Mouse (Mus musculus): ENCODE measurements around the gene Gm10184.
"Not testable (repeated sequence)": the region's sequence is repeated elsewhere in the genome, so short reads cannot be mapped to it uniquely, and the experiment has no call there.

Gene Gm10184

GRCm38 (mm10) chr17:89910349-89910748 lies at the start of gene Gm10184:
Gene Gm10184 (minus strand): TSS chr17:89910449.
- no peak for DNase-seq

DNA sequence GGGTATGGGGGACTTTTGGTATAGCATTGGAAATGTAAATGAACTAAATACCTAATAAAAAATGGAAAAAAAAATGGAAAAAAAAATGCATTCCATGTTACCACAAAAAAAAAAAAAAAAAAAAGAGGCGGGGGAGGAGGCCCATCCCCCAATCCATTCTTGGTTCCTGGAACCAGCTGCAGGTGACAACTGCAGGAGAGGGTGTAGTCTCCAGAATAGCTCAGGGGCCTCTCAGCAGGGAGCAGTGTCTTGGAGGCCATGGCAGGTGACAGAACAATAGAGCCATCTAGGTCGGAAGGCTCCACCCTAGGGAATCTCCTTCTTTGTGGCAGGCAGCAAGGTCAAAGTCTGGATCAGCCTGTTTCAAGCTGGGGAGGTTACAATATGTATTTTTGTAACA lies 23.7 kb upstream of the Gm10184 start:
- DNase-seq: no peak

DNA sequence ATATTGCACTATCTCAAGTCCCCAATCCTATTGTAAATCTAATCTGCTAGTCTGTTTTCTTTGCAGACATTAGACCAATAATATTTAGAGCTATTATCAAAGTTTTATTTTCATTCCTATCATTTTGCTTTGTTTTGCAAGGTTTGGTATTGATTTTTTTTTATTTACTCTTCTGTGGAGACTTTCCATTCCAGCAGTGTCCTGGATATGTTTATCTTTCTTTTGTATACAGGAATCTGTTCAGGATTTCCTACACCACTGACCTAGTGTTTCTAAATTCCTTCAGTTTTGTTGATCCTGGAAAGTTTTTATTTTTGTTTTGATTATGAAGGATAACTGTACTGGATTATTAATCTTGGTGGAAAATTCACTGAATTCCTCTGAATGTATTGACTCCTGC lies 2.6 kb downstream of the Gm10184 start:
- DNase-seq: no peak

DNA sequence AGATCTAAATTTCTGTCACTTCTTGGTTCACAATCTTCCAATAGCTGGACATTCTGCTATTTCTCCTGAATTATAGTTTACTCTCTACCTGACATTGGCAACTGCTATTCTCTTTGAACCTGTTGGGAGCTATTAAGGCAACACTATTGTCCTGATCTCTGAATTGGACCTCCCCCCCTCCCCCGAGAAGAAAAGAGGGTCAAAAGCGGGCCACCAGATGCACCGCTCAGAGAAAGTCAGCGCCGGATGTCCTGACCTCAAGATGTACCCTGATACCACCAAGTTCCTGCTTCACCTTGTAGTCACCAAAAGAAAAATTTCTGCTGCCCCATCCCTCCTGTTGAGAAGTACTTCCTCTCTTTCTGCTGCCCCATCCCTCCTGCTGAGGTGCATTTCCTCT lies 5.5 kb downstream of the Gm10184 start:
- DNase-seq: not testable (repeated sequence)

DNA sequence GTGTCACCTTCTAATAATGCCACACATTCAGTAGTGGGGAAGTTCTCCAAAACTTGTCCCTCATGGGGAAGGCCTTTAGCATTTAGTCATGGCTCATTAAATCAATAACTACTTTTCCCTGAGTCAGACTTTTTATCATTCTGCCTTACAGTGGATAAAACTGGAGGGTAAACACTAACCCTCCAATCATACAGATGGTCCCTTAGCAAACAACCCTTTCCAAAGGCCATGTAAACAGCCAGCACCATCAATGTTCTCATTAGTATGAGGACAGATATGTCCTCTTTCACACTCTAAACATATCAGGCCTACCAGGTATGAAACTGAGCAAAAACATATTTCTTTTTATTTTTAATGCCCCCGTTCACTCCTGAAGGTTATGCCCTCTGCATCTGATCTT lies 7.5 kb downstream of the Gm10184 start:
- no peak for DNase-seq

- no peak for DNase-seq
These were observed 9.6 kb downstream of the Gm10184 start for GRCm38 (mm10) chr17:89900610-89901009.

DNA sequence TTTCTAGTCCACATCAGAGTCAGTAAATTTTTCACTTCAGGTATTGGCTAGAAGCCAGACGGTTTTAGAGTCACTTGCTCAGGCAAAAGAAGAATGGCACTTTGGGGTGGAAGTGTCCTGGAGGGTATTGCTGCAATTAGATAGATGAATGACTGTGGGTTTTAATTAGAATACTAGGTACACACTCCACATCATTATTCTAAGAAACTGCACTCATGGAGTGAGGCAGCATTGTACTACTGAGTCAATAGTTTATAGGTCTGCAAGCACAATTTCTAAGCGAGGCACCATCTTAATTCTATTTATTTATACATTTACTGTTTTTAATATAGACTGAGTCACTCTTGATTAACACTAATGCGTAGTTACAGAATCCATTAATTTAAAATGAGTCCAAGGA lies 10.4 kb downstream of the Gm10184 start:
- no peak for DNase-seq

DNA sequence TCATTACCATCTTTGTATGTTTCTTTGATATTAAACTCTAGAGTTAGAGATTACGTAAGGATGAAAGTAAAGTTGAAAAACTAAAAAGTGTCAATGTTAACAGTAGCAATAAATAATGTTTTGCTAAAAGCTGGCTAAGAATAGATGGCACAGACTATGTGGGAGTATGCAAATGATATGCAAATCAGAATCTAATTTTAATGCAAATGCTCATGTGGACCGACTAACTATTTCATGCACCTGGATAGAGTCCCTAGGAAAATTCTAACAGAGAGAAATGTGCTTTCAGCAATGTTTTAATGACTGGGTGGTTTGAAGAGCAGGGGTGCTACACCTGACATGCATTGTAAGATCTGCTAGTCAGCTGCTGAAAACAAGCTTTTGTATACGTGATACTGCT lies 45.3 kb downstream of the Gm10184 start:
- no peak for DNase-seq

Data from kidney, postnatal 4 days (tissue).